Mouse (Mus musculus): ENCODE measurements around the gene Tnnt3. TPM values are rescaled to one million over a fixed set of nuclear protein-coding genes. Genes with fewer than 3 reads are reported as not detected.

Gene Tnnt3
- total and polyA plus RNA-seq, 3 experiments = not detected

GRCm38 (mm10) chr7:142554625-142555024 lies 56.0 kb downstream of the Tnnt3 start:
- no peaks in the 10 kb centered on the region for H3K4me1 ChIP-seq (ENCODE audit: control insufficient read depth in 1 of 2, insufficient read depth in 2 of 2, low read length in 2 of 2)
- TF ChIP-seq RAD21 (IDR thresholded peaks at IDR 0.05; ENCODE audit: low read depth, low read length) (no peak), CHD1 (IDR thresholded peaks at IDR 0.05; ENCODE audit: low read depth, low read length) (no peak), E2F4 (IDR thresholded peaks at IDR 0.05; ENCODE audit: borderline replicate concordance, low read depth, low read length) (no peak), BHLHE40 (IDR thresholded peaks at IDR 0.05; ENCODE audit: borderline replicate concordance, low read depth, low read length) (no peak), ZC3H11A (IDR thresholded peaks at IDR 0.05; ENCODE audit: low read depth, low read length) (no peak), MAFK (IDR thresholded peaks at IDR 0.05; ENCODE audit: borderline replicate concordance, low read depth, low read length) (no peak), USF2 (IDR thresholded peaks at IDR 0.05; ENCODE audit: borderline replicate concordance in 1 of 2, insufficient read depth in 1 of 2, low read depth in 1 of 2, low read length in 2 of 2) (no peak), RCOR1 (IDR thresholded peaks at IDR 0.05; ENCODE audit: low read depth, low read length) (no peak), MAZ (IDR thresholded peaks at IDR 0.05; ENCODE audit: low read depth, low read length) (no peak), CTCF (IDR thresholded peaks at IDR 0.05 in 2 of 3, conservative IDR thresholded peaks at IDR 0.05 in 1 of 3; ENCODE audit: control insufficient read depth in 1 of 3, insufficient read depth in 1 of 3, low read depth in 2 of 3, low read length in 3 of 3, poor library complexity in 1 of 3, severe bottlenecking in 1 of 3) (no peak), ZKSCAN1 (IDR thresholded peaks at IDR 0.05; ENCODE audit: low read depth, low read length) (no peak), ZMIZ1 (IDR thresholded peaks at IDR 0.05; ENCODE audit: low read depth, low read length) (no peak), GABPA (IDR thresholded peaks at IDR 0.05; ENCODE audit: low read depth, low read length) (no peak), NRF1 (IDR thresholded peaks at IDR 0.05; ENCODE audit: insufficient read depth, low read depth, low read length, poor library complexity, severe bottlenecking) (no peak), MAX (IDR thresholded peaks at IDR 0.05; ENCODE audit: low read length) (no peak), KAT2A (conservative IDR thresholded peaks at IDR 0.05; ENCODE audit: low read depth, low read length) (no peak), MYC (IDR thresholded peaks at IDR 0.05; ENCODE audit: low read depth, low read length) (no peak), GATA1 (IDR thresholded peaks at IDR 0.05; ENCODE audit: low read depth, low read length) (no peak)
- no peaks in the 10 kb centered on the region for H3K36me3 ChIP-seq (ENCODE audit: control insufficient read depth in 1 of 2, insufficient read depth in 2 of 2, low read length in 2 of 2)
- H3K9me3 ChIP-seq (replicated peaks; ENCODE audit: insufficient read depth, low read length) = no peaks in the 10 kb centered on the region
- no peaks in the 10 kb centered on the region for H3K79me2 ChIP-seq (ENCODE audit: control insufficient read depth, insufficient read depth, low read length, poor library complexity)
- DNase-seq (ENCODE audit: low read depth, low spot score) = no peak
- no peak overlapping the region for H3K4me3 ChIP-seq (ENCODE audit: control insufficient read depth in 1 of 2, insufficient read depth in 1 of 2, low read depth in 2 of 2, low read length in 2 of 2)
- H3K27me3 ChIP-seq (ENCODE audit: control insufficient read depth in 1 of 2, insufficient read depth in 2 of 2, low read length in 2 of 2) = no peaks in the 10 kb centered on the region
- no peak overlapping the region for H3K27ac ChIP-seq (ENCODE audit: control insufficient read depth, low read depth, low read length)
- H3K9ac ChIP-seq (ENCODE audit: control insufficient read depth, low read depth, low read length, poor library complexity, severe bottlenecking) = no peak overlapping the region

- no peak overlapping the region for H3K27ac ChIP-seq (ENCODE audit: control insufficient read depth, low read depth, low read length)
- DNase-seq (ENCODE audit: low read depth, low spot score) = no peak
- no peaks in the 10 kb centered on the region for H3K4me1 ChIP-seq (ENCODE audit: control insufficient read depth in 1 of 2, insufficient read depth in 2 of 2, low read length in 2 of 2)
- H3K79me2 ChIP-seq (ENCODE audit: control insufficient read depth, insufficient read depth, low read length, poor library complexity) = no peaks in the 10 kb centered on the region
- no peaks in the 10 kb centered on the region for H3K36me3 ChIP-seq (ENCODE audit: control insufficient read depth in 1 of 2, insufficient read depth in 2 of 2, low read length in 2 of 2)
- H3K4me3 ChIP-seq (ENCODE audit: control insufficient read depth in 1 of 2, insufficient read depth in 1 of 2, low read depth in 2 of 2, low read length in 2 of 2) = no peak overlapping the region
- no peaks in the 10 kb centered on the region for H3K9me3 ChIP-seq (replicated peaks; ENCODE audit: insufficient read depth, low read length)
- H3K27me3 ChIP-seq (ENCODE audit: control insufficient read depth in 1 of 2, insufficient read depth in 2 of 2, low read length in 2 of 2) = no peaks in the 10 kb centered on the region
- no peak overlapping the region for H3K9ac ChIP-seq (ENCODE audit: control insufficient read depth, low read depth, low read length, poor library complexity, severe bottlenecking)
- TF ChIP-seq CHD1 (IDR thresholded peaks at IDR 0.05; ENCODE audit: low read depth, low read length) (no peak), ZKSCAN1 (IDR thresholded peaks at IDR 0.05; ENCODE audit: low read depth, low read length) (no peak)
Measured at GRCm38 (mm10) chr7:142555366-142556088, 56.9 kb downstream of the Tnnt3 start.
